In the genomic region with DNA sequence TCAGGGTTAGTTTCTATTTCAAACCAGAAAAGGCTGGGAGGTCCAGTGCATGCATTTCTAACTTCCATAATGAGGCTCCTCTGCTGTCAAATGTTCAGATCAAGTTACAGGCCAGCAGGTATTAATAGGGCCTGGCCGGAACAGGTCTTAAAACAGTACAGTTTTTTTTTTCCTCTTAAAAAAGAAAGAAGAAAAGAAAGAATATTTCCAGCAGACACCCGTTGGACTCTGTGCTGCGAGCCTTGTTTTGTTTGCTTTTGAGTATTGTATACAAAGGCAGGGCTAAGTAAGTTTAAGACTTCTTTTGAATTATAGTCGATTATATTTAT, we compare ENCODE assay signal across 9 mouse cellular contexts. TPM values are rescaled to one million over a fixed set of nuclear protein-coding genes. Genes with fewer than 3 reads are reported as not detected.
DNase-seq lines count a peak whose midpoint lies in the region; ATAC-seq lines count a peak whose summit lies in the region.
"Had no signal": no experiment of that assay in that cellular context is flagged by ENCODE, and none has a peak within 500 bp of the region (broad histone marks: within the 10 kb centered on the region; RNA-seq: fewer than 3 reads in every experiment).

No protein-coding gene starts in this region.

- peaks cover 72% of the 10 kb centered on the region for H3K4me1 ChIP-seq in embryonic facial prominence, embryonic 13.5 days
- peaks cover 72% of the 10 kb centered on the region for H3K4me1 ChIP-seq in midbrain, embryonic 16.5 days (ENCODE audit: control insufficient read depth, insufficient read depth, low read length)

- H3K4me3 ChIP-seq in embryonic facial prominence, embryonic 13.5 days, result peak overlapping the region; percentile 88
- H3K4me3 ChIP-seq in midbrain, embryonic 16.5 days (ENCODE audit: low read depth, low read length), result peak overlapping the region; percentile 93

- peak overlapping the region; percentile 96 for H3K4me2 ChIP-seq in embryonic facial prominence, embryonic 13.5 days
- H3K4me2 ChIP-seq in midbrain, embryonic 16.5 days (ENCODE audit: low read length), result peak overlapping the region; percentile 100

- peak overlapping the region; percentile 99 for H3K9ac ChIP-seq in embryonic facial prominence, embryonic 13.5 days
- peak overlapping the region; percentile 99 for H3K9ac ChIP-seq in midbrain, embryonic 16.5 days (ENCODE audit: low read depth, low read length)

- H3K27me3 ChIP-seq in embryonic facial prominence, embryonic 13.5 days, result no peaks in the 10 kb centered on the region
- no peaks in the 10 kb centered on the region for H3K27me3 ChIP-seq in midbrain, embryonic 16.5 days (ENCODE audit: control insufficient read depth, insufficient read depth, low read depth, low read length)

- H3K27ac ChIP-seq in embryonic facial prominence, embryonic 13.5 days, result peak overlapping the region; percentile 99
- H3K27ac ChIP-seq in midbrain, embryonic 16.5 days (ENCODE audit: low read length), result 0 out of 2 replicates have a peak overlapping the region, but pooled peaks have one; percentile 99

- no peak for ATAC-seq in embryonic facial prominence, embryonic 13.5 days (ENCODE audit: insufficient number of reproducible peaks, insufficient read depth, low FRiP score, low TSS enrichment, low read depth)
- no peak for ATAC-seq in midbrain, embryonic 16.5 days

- WGBS in embryonic facial prominence, embryonic 13.5 days, result 24% methylated on average over 4 of the region's 4 CpGs
- WGBS in midbrain, embryonic 16.5 days, result 17% methylated on average over 4 of the region's 4 CpGs

- H3K36me3 ChIP-seq in embryonic facial prominence, embryonic 13.5 days, result no peaks in the 10 kb centered on the region
- H3K36me3 ChIP-seq in midbrain, embryonic 16.5 days (ENCODE audit: control insufficient read depth, insufficient read depth, low read length), result no peaks in the 10 kb centered on the region

- H3K9me3 ChIP-seq in embryonic facial prominence, embryonic 13.5 days, result no peaks in the 10 kb centered on the region
- H3K9me3 ChIP-seq in midbrain, embryonic 16.5 days (replicated peaks; ENCODE audit: control insufficient read depth, low read length, poor library complexity, severe bottlenecking), result no peaks in the 10 kb centered on the region

- peak; percentile 32 for DNase-seq in kidney, adult 9 months
- DNase-seq in kidney, adult 8-10 months, result no peak
- peak; percentile 57 for DNase-seq in induced T-regulatory cell, adult 2 months (ENCODE audit: low read depth)
- DNase-seq in adrenal gland, adult 18-20 months (ENCODE audit: low spot score in 2 of 2), result no peak
- DNase-seq in ovary, adult 18-20 months (ENCODE audit: low spot score), result no peak
- DNase-seq in frontal cortex, adult 2 months (ENCODE audit: extremely low spot score in 1 of 2, low spot score in 1 of 2), result no peak
- DNase-seq: cerebellum, adult 8-10 months had no signal

RNA-seq across cellular contexts. Expression of gene Prrc2b, which starts 2.9 kb away (rescaled TPM):
- polyA plus RNA-seq in embryonic facial prominence, embryonic 13.5 days (2015; fragmentation: Nextera tagmentation; extraction: Ambion mirVana), result 44.8 and 57.7 TPM in 2 replicates
- 69.8 and 77.9 TPM in 2 replicates for polyA plus RNA-seq in midbrain, embryonic 16.5 days (2015; fragmentation: Nextera tagmentation; extraction: Ambion mirVana)
- total RNA-seq in adrenal gland, adult 18-20 months (2021), result 100 to 1,000 TPM in 1 of 2 experiments, 10 to 100 TPM in 1; 94.4 to 102 TPM
- polyA plus RNA-seq in frontal cortex, adult 2 months (2012; rRNA removed), result 106 and 118 TPM in 2 replicates

RNA-seq across cellular contexts. Expression of gene Plpp7, which starts 58.4 kb away (rescaled TPM):
- 5.7 and 6.2 TPM in 2 replicates for polyA plus RNA-seq in embryonic facial prominence, embryonic 13.5 days (2015; fragmentation: Nextera tagmentation; extraction: Ambion mirVana)
- 25.0 and 28.4 TPM in 2 replicates for polyA plus RNA-seq in midbrain, embryonic 16.5 days (2015; fragmentation: Nextera tagmentation; extraction: Ambion mirVana)
- total RNA-seq in adrenal gland, adult 18-20 months (2021), result 1 to 10 TPM; 5.4 to 6.6 TPM
- polyA plus RNA-seq in frontal cortex, adult 2 months (2012; rRNA removed), result 31.8 and 34.6 TPM in 2 replicates

Comparison
In these comparisons a context has a peak if more than half of its experiments do, and no peak if none do; other contexts are left out.
1. DNase-seq: peak in kidney, adult 9 months (single experiment) and induced T-regulatory cell, adult 2 months (single experiment); none in kidney, adult 8-10 months (0 of 2), adrenal gland, adult 18-20 months (0 of 2), ovary, adult 18-20 months (single experiment) and frontal cortex, adult 2 months (0 of 2).